Mouse (Mus musculus) limb, embryonic 15.5 days (tissue): ENCODE data around the gene Pmvk. TPM values are rescaled to one million over a fixed set of nuclear protein-coding genes. Genes with fewer than 3 reads are reported as not detected.
A peak's percentile ranks its signal among the peaks of the same experiment; 100 is the strongest.

Experiments
- ATAC-seq: fragments of 200-750 bp; cut with Nextera tagmentation; 2 replicates; pipeline ENCODE4 v1.8.0; 2017; ENCODE audit warnings: low read depth, moderate TSS enrichment; ENCODE audit not compliant: insufficient number of reproducible peaks, low FRiP score, low TSS enrichment
- H3K27ac ChIP-seq: fragments of 300-500 bp; sonication (generic); 2 replicates; pipeline ENCODE4 v1.5.1; 2015; ENCODE audit warnings: moderate library complexity, mild to moderate bottlenecking, inconsistent platforms
- H3K27me3 ChIP-seq: fragments of 300-500 bp; sonication (generic); 2 replicates; pipeline ENCODE4 v1.6.1; 2015; ENCODE audit warnings: inconsistent platforms
- H3K36me3 ChIP-seq: fragments of 300-500 bp; sonication (generic); 2 replicates; pipeline ENCODE4 v1.6.1; 2015; ENCODE audit warnings: inconsistent platforms
- H3K4me1 ChIP-seq: fragments of 300-500 bp; sonication (generic); 2 replicates; pipeline ENCODE4 v1.6.1; 2015; ENCODE audit warnings: inconsistent platforms
- H3K4me2 ChIP-seq: fragments of 300-500 bp; sonication (generic); 2 replicates; pipeline ENCODE4 v1.6.1; 2015; ENCODE audit warnings: mild to moderate bottlenecking, inconsistent platforms
- H3K4me3 ChIP-seq: fragments of 300-500 bp; sonication (generic); 2 replicates; pipeline ENCODE4 v1.5.1; 2015; ENCODE audit warnings: mild to moderate bottlenecking, inconsistent platforms
- H3K9ac ChIP-seq: fragments of 300-500 bp; sonication (generic); 2 replicates; pipeline ENCODE4 v1.6.1; 2015; ENCODE audit warnings: inconsistent platforms
- H3K9me3 ChIP-seq: fragments of 300-500 bp; sonication (generic); 2 replicates; pipeline ENCODE4 v1.6.1; 2016; ENCODE audit warnings: inconsistent platforms
- WGBS: fragments of 180-500 bp; shearing (Covaris S2); methylation state at CpG from one replicate; pipeline ENCODE4 v1.1.7; 2015; 5-methylcytosine and 5-hydroxymethylcytosine counted together
- polyA plus RNA-seq: library from polyadenylated mRNA; unstranded; fragments of >200 nt; fragmentation: Nextera tagmentation; extraction: Ambion mirVana; gene quantifications from 2 replicates; pipeline ENCODE4 v1.2.1, GENCODE M21; 2015

Pmvk gene
- polyA plus RNA-seq, 1 experiment from 2014 or later, result 55.2 TPM

GRCm38 (mm10) chr3:89455786-89456285 lies 1.5 kb downstream of the Pmvk start:
- no peak for ATAC-seq
- Histone ChIP-seq H3K4me1 (peaks cover 15% of the 10 kb centered on the region; the same call in 1 of the 2 replicates), H3K27ac (no peak overlapping the region), H3K27me3 (no peaks in the 10 kb centered on the region), H3K4me3 (no peak overlapping the region), H3K9me3 (no peaks in the 10 kb centered on the region), H3K36me3 (no peaks in the 10 kb centered on the region), H3K4me2 (no peak overlapping the region), H3K9ac (no peak overlapping the region)
- WGBS, result 62% methylated on average over 1 of the region's 1 CpGs

DNA sequence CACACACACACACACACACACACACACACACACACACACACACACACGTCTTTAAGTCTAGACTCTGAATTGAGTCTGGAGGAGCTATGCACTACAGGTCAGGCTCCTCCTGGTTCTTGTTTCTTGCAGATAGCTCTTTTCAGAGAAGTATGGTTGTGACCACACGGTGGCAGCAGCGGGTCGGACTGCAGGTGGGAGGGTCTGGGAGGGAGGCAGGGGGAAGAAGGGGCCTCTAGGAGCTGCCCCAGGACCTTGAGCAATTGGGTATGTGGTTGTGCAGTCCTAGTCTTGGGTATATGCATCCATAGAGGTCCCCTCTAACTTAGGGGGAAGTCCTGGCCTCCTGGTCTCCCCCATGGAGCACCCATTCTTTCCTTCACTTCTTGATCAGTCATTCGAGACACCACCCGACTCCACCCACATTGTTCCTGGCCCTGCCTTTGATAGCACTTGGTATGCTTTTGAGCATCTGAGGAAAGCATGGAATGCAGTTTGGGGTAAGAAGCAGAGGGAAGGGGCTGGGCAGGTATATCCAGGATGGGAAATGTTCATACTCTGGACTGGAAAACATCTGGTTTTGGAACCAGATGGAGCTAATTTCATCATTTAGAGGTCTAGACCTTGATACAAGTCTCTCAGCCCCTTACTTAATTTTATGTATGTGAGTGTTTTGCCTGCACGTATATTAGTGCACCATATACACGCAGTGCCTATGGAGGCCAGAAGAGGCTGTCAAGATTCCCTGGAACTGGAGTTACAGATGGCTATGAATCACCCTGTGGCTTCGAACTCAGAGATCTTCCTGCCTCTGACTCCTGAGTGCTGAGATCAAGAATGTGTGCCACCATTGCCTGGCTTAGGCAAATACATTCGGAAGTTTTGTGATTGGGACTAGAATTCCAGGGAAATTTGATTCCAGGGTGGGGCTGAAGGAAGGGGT lies 2.7 kb downstream of the Pmvk start:
- H3K27me3 ChIP-seq, result no peaks in the 10 kb centered on the region
- no peak overlapping the region for H3K4me3 ChIP-seq
- no peaks in the 10 kb centered on the region for H3K9me3 ChIP-seq
- H3K9ac ChIP-seq, result no peak overlapping the region
- no peak overlapping the region for H3K4me2 ChIP-seq
- peaks cover 14% of the 10 kb centered on the region; the same call in 1 of the 2 replicates for H3K4me1 ChIP-seq
- WGBS, result 39% methylated on average over 10 of the region's 10 CpGs
- peaks cover 6% of the 10 kb centered on the region; the same call in 1 of the 2 replicates for H3K36me3 ChIP-seq
- no peak overlapping the region; the same call in 1 of the 2 replicates for H3K27ac ChIP-seq
- ATAC-seq, result no peak

- Histone ChIP-seq H3K27ac (peak overlapping the region; percentile 88), H3K4me3 (peak overlapping the region; percentile 63), H3K4me1 (peaks cover 14% of the 10 kb centered on the region; the same call in 1 of the 2 replicates), H3K36me3 (peaks cover 11% of the 10 kb centered on the region; the same call in 1 of the 2 replicates), H3K27me3 (no peaks in the 10 kb centered on the region), H3K4me2 (peak overlapping the region; percentile 72), H3K9me3 (no peaks in the 10 kb centered on the region), H3K9ac (peak overlapping the region; percentile 72; the same call in 1 of the 2 replicates)
- no peak for ATAC-seq
- WGBS, result 49% methylated on average over 13 of the region's 13 CpGs
Measured at GRCm38 (mm10) chr3:89458372-89458964, 4.1 kb downstream of the Pmvk start.

DNA sequence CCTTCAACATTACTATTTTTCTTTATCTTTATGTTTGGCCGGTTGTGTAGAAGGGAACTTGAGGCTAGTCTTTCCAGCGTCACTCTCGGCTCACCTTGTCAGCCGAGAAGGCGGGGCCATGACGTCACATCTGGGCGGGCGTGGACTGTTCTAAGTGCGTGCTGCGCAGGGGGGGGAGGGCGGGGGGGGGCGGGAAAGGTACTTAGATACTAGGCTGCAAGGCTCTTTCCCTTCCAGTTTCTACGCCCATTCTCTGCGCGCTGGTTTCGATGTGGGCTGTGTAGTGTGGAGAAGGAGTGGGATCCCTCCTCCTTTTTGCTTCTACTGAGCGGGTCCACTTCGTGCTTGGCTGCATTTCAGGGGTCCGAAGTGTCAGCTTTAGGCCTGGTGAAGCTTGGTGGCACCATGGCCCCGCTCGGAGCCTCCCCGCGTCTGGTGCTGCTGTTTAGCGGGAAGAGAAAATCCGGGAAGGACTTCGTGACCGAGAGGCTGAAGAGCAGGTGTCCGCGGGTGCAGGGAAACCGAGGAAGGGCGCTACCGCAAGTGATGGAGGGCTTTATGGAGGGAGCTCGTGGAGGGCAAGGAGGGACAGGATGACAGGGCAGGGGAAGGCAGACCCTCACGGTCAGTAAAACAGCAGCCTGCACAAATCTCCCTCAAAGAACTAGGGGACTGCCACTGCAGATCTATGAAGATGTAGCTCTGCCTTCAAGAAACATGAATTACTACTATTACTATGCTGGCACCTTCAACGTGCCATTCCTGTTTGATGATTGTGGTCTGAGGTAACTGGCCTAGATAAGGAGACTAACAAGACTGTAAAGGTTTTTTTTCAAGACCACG lies 4.8 kb downstream of the Pmvk start:
- peak overlapping the region; percentile 72 for H3K4me2 ChIP-seq
- H3K4me1 ChIP-seq, result peaks cover 14% of the 10 kb centered on the region; the same call in 1 of the 2 replicates
- H3K27me3 ChIP-seq, result no peaks in the 10 kb centered on the region
- peak overlapping the region; percentile 72 for H3K9ac ChIP-seq
- ATAC-seq, result peak; percentile 82
- H3K36me3 ChIP-seq, result peaks cover 11% of the 10 kb centered on the region; the same call in 1 of the 2 replicates
- peak overlapping the region; percentile 88 for H3K27ac ChIP-seq
- H3K4me3 ChIP-seq, result peak overlapping the region; percentile 63
- H3K9me3 ChIP-seq, result no peaks in the 10 kb centered on the region
- 1% methylated on average over 36 of the region's 36 CpGs for WGBS

DNA sequence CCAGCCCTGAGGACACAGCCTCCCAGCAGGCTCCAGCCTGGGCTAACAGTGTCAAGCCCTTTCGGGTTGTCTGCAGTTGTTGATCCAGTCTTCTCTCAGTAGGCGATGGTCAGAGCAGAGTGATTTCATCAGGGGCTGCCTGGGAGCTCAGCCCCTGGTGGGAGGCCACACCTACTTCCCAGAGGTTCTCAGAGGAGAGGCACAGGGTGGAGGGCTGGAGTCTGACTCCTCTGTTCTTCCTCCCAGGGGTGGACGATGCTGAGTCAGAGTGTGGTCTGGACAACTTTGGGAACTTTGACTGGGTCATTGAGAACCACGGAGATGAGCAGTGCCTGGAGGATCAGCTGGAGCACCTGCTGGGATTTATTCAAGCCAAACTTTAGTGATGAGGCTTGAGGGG lies 13.9 kb downstream of the Pmvk start:
- ATAC-seq, result no peak
- no peaks in the 10 kb centered on the region for H3K9me3 ChIP-seq
- no peak overlapping the region for H3K4me2 ChIP-seq
- no peak overlapping the region for H3K27ac ChIP-seq
- H3K36me3 ChIP-seq, result peaks cover 28% of the 10 kb centered on the region
- H3K27me3 ChIP-seq, result no peaks in the 10 kb centered on the region
- H3K4me1 ChIP-seq, result no peaks in the 10 kb centered on the region
- WGBS, result 54% methylated on average over 4 of the region's 4 CpGs
- H3K9ac ChIP-seq, result no peak overlapping the region
- H3K4me3 ChIP-seq, result no peak overlapping the region

GRCm38 (mm10) chr3:89472280-89472679 lies 17.9 kb downstream of the Pmvk start:
- H3K9ac ChIP-seq, result no peak overlapping the region
- H3K36me3 ChIP-seq, result peaks cover 24% of the 10 kb centered on the region
- no peak overlapping the region for H3K27ac ChIP-seq
- no peak overlapping the region for H3K4me3 ChIP-seq
- no peak overlapping the region for H3K4me2 ChIP-seq
- WGBS, result 79% methylated on average over 7 of the region's 7 CpGs
- H3K27me3 ChIP-seq, result no peaks in the 10 kb centered on the region
- no peaks in the 10 kb centered on the region for H3K4me1 ChIP-seq
- no peaks in the 10 kb centered on the region for H3K9me3 ChIP-seq
- no peak for ATAC-seq

DNA sequence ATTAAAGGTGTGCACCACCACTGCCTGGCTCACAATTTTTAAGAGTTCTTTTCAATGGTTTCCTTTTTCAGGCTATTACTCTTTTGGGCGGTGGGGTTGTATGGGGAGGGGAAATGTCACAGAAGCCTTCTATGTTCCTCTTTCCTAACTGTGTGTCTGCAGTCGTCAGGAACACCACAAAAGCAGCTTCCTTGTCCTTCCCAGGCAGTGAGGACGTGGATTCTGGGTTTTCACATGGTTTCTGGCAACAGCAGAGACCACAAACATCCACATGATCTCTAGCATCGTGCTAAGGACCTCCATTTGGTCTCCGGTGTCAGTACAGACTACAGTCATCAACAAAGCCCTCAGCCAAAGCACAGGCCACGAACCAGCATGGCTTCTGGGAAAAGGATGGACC lies 19.5 kb downstream of the Pmvk start:
- no peak overlapping the region for H3K4me2 ChIP-seq
- H3K27me3 ChIP-seq, result no peaks in the 10 kb centered on the region
- H3K9me3 ChIP-seq, result no peaks in the 10 kb centered on the region
- H3K4me1 ChIP-seq, result no peaks in the 10 kb centered on the region
- WGBS, result 67% methylated on average over 6 of the region's 6 CpGs
- peaks cover 8% of the 10 kb centered on the region; the same call in 1 of the 2 replicates for H3K36me3 ChIP-seq
- no peak overlapping the region for H3K27ac ChIP-seq
- ATAC-seq, result no peak
- H3K4me3 ChIP-seq, result no peak overlapping the region
- H3K9ac ChIP-seq, result no peak overlapping the region

DNA sequence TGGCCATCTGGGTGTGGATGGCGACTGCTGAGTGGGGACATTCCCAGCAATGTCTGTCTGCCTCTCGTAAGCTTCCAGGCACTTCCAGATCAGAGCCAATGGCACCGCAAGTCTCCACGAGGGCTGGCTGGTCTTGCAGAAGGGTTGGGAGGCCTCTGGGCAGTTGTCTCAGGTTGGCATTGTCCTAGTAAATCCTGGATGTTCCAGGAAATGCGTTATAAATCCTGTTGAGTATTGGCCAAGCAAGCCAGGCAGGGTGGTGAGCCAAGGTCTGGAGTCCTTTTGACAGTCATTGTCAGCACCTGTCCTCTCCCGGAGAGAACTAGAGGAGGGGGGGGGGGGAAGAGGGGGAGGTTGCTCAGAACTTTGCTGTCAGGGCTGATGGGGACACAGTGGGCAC lies 24.7 kb downstream of the Pmvk start:
- Histone ChIP-seq H3K9me3 (no peaks in the 10 kb centered on the region), H3K27me3 (no peaks in the 10 kb centered on the region), H3K4me3 (no peak overlapping the region), H3K9ac (no peak overlapping the region), H3K27ac (no peak overlapping the region), H3K36me3 (no peaks in the 10 kb centered on the region), H3K4me2 (no peak overlapping the region), H3K4me1 (no peaks in the 10 kb centered on the region)
- WGBS, result 68% methylated on average over 6 of the region's 6 CpGs
- ATAC-seq, result no peak

DNA sequence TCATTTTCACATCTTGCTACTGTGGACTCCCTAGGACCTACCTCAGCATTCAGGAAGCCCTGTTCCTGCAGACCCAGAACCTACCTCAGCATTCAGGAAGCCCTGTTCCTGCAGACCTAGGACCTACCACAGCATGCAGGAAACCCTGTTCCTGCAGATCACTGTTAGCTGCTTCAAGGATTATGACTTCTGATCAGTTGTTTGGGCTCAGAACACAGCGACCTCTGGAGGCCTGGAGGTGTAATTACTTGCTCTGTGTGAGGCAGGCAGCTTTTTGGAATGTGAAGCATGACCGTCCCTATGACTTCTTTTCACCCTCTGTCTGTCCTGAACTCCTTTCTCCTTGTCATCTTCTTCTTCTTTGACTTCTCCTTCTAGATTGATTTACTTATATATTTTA lies 27.1 kb downstream of the Pmvk start:
- Histone ChIP-seq H3K27me3 (peaks cover 3% of the 10 kb centered on the region; the same call in 1 of the 2 replicates), H3K4me3 (no peak overlapping the region), H3K27ac (no peak overlapping the region), H3K9ac (no peak overlapping the region), H3K36me3 (no peaks in the 10 kb centered on the region), H3K9me3 (no peaks in the 10 kb centered on the region), H3K4me2 (no peak overlapping the region), H3K4me1 (peaks cover 6% of the 10 kb centered on the region; the same call in 1 of the 2 replicates)
- ATAC-seq, result no peak
- 41% methylated on average over 2 of the region's 2 CpGs for WGBS

DNA sequence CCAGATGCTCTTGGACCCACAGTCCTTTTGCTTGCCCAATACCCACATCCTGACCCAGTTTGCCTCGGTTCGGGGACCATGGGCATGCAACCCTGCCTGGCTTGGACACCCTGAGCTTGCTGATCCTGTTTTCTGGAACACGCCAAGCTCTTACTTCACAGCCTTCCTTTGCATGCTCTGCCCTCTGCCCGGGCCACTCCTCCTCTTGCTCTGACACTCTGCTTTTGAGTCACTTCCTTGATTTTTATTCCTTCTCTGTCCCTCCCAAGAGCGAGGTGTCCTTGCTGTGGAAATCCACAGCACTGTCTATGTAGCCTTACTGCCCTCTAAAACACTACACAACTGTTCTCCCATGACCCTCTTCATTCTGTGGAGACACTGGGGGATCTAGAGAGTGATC lies 27.9 kb downstream of the Pmvk start:
- Histone ChIP-seq H3K9ac (no peak overlapping the region), H3K27me3 (peaks cover 3% of the 10 kb centered on the region; the same call in 1 of the 2 replicates), H3K36me3 (no peaks in the 10 kb centered on the region), H3K27ac (no peak overlapping the region), H3K4me3 (no peak overlapping the region), H3K4me2 (no peak overlapping the region), H3K9me3 (no peaks in the 10 kb centered on the region), H3K4me1 (peaks cover 6% of the 10 kb centered on the region; the same call in 1 of the 2 replicates)
- 81% methylated on average over 5 of the region's 5 CpGs for WGBS
- ATAC-seq, result no peak
